Mouse (Mus musculus): Measurements from ENCODE around the gene Ube4a.

DNA sequence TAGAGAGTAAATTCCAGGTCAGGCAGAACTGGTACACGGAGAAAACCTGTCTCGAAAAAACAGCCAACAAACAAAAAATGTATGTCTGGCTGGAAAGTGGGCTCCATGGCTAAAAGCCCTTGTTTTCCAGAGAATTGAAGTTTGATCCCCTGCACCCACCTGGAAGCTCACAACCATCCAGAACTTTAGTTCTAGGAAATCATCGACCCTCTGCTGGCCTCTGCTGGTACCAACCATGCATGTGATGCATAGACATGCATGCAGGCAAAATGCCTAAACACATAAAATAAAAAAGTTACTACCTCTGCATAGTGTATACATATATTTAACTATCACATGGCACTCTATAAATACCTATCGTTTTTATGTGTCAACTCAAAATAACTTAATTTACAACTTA, 65.0 kb downstream of the Ube4a start:
- TF ChIP-seq CTCF (IDR thresholded peaks at IDR 0.05; ENCODE audit: low read depth): peak; percentile 59
- no peak for TF ChIP-seq EP300 (optimal IDR thresholded peaks at IDR 0.05)
